Mouse (Mus musculus) left cerebral cortex, postnatal 36 days (tissue): ENCODE data around the gene Itga2. TPM values are rescaled to one million over a fixed set of nuclear protein-coding genes. Genes with fewer than 3 reads are reported as not detected.

ENCODE experiments used
- DNase-seq, 2 experiments: peaks; one replicate each; pipeline ENCODE4 v3.0.0; 2021 to 2022; ENCODE audit warnings: low spot score in 2 of 2, mixed read lengths in 1 of 2
- intact Hi-C: fragments of 180-260 bp; cut with DNase I; formaldehyde crosslinking; loops from one replicate; pipeline ENCODE4 v1.15.1; 2025
- total RNA-seq, 2 experiments: library from RNA; stranded (reverse); gene quantifications; 2 replicates each; pipeline ENCODE4 v1.2.3; 2021

The Itga2 gene
- total RNA-seq, result under 1 TPM in 1 of 2 experiments, not detected in 1; 0.32 TPM

DNA sequence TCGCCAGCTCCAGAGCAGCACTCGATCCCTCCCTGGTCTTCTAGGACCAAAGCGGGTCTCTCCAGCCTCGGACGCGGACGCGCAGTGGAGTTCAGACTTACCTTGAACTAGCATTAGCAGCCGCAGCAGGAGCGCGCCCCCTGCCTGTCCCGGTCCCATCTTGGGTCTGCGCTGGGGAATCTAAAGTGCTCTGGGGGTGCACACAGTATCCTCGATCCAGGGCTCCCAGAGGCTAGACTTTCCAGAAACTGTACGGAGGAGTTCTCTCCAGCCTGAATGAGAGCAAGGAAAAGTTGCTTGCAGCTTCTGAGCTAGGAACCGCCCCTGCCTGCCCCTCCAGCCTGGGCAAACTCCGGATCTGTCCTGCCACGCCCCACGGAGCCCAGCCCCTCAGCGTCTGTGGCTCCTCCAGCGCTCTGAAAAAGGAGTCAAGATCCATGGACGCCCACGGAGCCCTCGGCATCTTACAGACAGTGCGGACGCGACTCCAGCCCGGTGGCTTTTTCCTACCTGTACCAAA lies at the start of gene Itga2:
TSS of gene Itga2 (minus strand) at position 326 of the 520 bp plus-strand sequence.
- DNase-seq, result peak; percentile 7 to 11
- intact Hi-C loops, result no loop called here

GRCm38 (mm10) chr13:114980831-114981419 lies 49.0 kb upstream of the Itga2 start:
- DNase-seq, result no peak
- intact Hi-C loops, result loop anchor here (5.0 to 10.0 kb wide), 2 partner anchors 236 to 1734 kb away; no protein-coding TSS in a partner anchor

DNA sequence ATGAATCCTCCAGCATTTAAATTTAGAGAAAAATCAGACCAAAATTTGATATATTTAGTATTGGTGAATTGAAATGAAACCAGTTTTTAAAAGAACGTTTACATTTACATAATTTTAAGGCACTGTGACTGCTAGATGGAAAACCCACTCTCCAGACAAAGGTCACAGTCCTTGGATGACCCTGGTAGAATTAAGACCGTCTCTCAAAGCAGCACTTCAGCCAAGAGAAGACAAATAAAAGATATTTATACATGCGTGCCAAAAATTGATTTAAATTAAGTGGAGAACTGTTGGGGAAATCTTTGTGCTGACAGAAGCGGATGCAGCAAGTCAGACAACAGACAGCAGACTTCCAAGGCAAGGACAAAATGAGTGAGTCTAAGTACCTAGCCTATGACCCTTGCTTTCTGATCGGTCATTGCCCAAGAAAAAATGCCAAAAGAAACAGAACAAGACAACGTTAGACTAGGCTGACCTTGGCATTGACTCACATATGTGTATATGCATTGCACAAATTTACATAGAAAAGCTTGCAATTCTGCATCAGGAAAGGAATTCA lies 42.7 kb upstream of the Itga2 start:
- DNase-seq, result no peak
- intact Hi-C loops, result no loop called here

GRCm38 (mm10) chr13:114971905-114972304 lies 40.0 kb upstream of the Itga2 start:
- intact Hi-C loops, result no loop called here
- no peak for DNase-seq

GRCm38 (mm10) chr13:114964233-114964632 lies 32.3 kb upstream of the Itga2 start:
- intact Hi-C loops, result loop anchor here (1.0 to 10.0 kb wide), 2 partner anchors 133 to 1089 kb away; no protein-coding TSS in a partner anchor
- peak; percentile 70 to 80 for DNase-seq

DNA sequence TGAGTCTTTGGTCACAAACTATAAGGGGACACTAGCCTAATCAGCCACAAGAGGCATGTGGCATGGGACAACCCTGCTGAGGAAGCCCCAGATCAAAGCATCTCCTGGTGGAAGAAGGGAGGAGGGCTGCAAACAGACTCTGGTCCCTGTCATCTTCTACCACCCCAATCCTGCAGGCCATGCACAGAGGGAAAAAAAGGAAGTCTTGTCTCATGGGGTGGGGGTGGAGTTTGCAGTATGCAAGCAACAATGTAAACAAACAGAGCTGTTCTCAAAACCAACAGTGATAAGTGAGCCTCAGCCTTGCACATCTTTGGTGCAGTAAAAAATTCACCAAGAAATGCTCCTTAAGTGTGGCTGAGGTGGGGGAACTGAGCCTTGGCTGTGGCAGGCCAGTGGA lies 22.6 kb upstream of the Itga2 start:
- no peak for DNase-seq
- intact Hi-C loops, result no loop called here

DNA sequence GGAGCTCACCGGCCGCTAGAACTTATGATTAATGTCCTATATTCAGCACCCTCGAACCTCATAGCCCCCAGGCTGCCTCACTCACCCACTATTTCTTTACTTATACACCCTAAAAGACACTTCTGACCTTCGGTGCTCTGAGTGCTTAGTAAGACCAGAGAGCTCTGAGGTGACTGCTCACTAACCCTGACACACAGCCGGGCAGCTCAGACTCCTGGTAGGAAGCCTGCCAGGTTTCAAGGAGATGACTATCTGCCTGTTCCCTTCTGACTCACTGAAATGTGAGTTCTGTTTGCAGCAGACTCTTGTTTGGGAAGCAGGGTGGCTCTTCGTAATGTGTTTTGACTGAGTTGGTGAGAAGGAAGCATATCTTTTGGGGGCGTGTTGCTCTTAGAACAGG lies 1.6 kb upstream of the Itga2 start:
- intact Hi-C loops, result no loop called here
- no peak for DNase-seq

GRCm38 (mm10) chr13:114930996-114931649 lies 777 bp downstream of the Itga2 start:
- DNase-seq, result peak; percentile 9 to 10
- intact Hi-C loops, result no loop called here

GRCm38 (mm10) chr13:114924785-114925184 lies 7.1 kb downstream of the Itga2 start:
- intact Hi-C loops, result no loop called here
- no peak for DNase-seq

DNA sequence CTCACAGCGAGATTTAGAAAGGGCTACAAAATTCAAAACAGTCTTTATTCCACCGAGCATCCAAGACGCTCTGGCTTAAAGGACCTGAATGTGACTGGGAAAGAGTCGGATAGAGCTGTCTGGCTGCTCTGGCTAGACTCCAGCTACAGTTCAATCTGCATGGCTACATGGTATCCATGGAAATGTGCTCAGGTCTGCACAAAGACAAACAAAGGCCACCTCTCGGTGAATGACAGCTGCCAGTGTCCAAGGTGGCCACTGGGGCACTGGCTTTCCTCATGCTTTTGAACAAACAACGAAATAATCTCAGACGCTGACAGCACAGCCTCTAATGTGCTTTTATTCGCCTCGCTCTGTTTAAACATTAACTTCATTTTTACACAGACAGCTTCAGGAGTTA lies 8.6 kb downstream of the Itga2 start:
- intact Hi-C loops, result no loop called here
- no peak for DNase-seq

DNA sequence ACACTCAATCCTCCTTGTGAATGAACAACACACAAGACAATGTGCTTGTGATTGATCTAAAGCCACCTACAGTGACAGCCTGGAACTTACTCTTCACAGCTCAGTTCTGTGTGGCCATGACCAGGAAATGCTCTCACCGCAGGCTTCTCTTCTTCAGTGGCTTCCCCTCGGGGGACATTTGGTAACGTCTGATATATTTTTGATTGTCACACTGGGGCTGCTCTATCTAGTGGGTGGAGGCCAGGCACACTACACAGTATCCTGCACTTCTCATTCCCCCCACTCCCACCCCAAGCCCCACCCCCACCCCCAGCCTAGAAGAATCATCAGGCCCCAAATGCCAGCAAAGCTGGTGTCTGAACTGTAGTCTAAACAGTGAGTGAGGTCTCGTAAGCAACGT lies 16.1 kb downstream of the Itga2 start:
- no peak for DNase-seq
- intact Hi-C loops, result no loop called here

- intact Hi-C loops, result no loop called here
- no peak for DNase-seq
Measured at GRCm38 (mm10) chr13:114914963-114915362, 16.9 kb downstream of the Itga2 start.

GRCm38 (mm10) chr13:114914559-114914958 lies 17.3 kb downstream of the Itga2 start:
- intact Hi-C loops, result no loop called here
- DNase-seq, result no peak

- no peak for DNase-seq
- intact Hi-C loops, result no loop called here
Measured at GRCm38 (mm10) chr13:114910629-114911028, 21.3 kb downstream of the Itga2 start.

DNA sequence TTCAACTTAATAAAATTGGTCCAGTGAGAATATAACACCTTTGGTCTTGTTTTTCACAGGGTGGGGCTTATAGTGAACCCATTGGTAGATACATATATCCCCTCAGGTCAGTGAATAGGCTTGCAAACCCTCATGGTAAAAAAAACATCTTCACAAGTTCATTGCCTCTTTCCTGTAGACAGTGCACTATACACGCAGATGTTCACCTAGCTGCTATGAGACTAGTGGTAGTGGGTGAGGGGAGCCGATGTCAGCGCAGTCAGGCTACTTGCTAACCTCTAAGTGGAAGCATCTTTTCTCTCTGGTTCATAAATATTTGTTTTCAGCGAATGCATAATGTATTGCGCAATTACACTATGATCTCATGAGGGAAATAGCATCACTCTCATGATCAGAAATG lies 22.4 kb downstream of the Itga2 start:
- intact Hi-C loops, result no loop called here
- no peak for DNase-seq

- DNase-seq, result no peak
- intact Hi-C loops, result no loop called here
Measured at GRCm38 (mm10) chr13:114907876-114908275, 24.0 kb downstream of the Itga2 start.

- intact Hi-C loops, result no loop called here
- no peak for DNase-seq
Measured at GRCm38 (mm10) chr13:114896751-114897386, 35.0 kb downstream of the Itga2 start.

GRCm38 (mm10) chr13:114895896-114896295 lies 36.0 kb downstream of the Itga2 start:
- intact Hi-C loops, result no loop called here
- DNase-seq, result no peak

- intact Hi-C loops, result no loop called here
- no peak for DNase-seq
Measured at GRCm38 (mm10) chr13:114894718-114895117, 37.2 kb downstream of the Itga2 start.

GRCm38 (mm10) chr13:114891655-114892054 lies 40.2 kb downstream of the Itga2 start:
- DNase-seq, result no peak
- intact Hi-C loops, result no loop called here
